Mouse (Mus musculus) cerebellum, postnatal 4 days (tissue): ENCODE measurements at regions not wholly inside any gene's neighbourhood (a gene's known extent, or its start where the extent isn't known, plus 50 kb on each side); places are given as distances from the start of the nearest gene placed in this dataset.

Source experiments
- DNase-seq, 2 experiments: peaks; one replicate each; pipeline ENCODE4 v3.0.0; 2022; ENCODE audit warnings: low spot score in 2 of 2, mixed read lengths in 1 of 2

DNA sequence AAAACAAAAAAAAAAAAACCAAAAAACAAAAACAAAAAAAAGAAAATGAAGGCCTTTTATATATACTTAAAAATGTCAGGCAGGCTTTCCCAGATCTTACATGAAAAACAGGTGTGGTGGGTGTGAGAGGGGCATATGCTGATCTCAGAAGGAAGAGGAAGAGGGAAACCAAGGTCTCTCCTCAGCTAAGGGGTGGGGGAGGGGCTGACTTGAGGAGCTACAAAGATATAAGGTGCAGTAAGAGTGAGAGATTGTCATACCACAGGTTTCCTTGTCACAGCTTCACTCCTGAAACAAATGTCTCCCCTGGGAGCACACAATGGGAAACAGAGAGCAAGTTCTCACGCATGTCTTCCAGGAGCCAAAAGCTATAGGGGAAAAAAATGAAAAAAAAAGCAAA is 440.0 kb downstream of the Tns3 start:
- no peak for DNase-seq

DNA sequence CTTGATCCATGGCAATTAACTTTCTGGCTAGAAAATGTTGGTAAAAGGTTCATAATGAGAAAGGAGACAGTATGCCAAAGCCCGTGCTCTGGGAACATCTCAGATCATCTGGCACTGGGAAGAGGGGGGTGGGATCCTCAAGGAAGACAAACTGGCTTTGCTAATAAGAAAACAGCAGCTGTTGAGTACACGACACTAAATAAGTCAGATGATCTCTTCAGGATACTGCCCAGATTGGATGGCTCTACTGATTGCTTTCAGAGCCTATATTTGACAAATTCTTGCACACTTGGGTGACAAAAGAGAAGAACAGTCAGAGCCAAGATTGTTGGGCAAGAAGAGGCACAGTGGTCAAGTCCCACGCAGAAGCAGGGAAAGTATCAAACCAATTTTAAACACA is 443.7 kb downstream of the Tns3 start:
- no peak for DNase-seq

DNA sequence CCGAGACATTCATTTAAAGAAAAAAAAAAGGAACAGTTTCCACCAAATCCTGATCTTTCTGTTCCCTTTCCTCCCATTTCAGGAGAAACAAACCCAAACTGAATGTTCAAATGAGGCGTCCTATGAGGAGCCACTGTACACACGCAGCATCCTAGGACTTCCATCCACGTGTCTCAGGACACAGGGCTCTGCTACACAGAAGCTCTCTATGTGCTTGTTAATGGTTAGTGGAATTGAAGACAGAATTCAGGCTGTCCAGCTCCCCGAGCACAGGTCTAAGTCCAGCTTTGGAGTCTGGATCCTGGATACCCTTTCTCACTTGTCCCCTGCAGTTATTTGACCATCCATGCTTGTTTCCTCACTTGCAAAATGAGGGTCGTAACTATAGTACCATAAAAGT is 444.4 kb downstream of the Tns3 start:
- DNase-seq = no peak

DNA sequence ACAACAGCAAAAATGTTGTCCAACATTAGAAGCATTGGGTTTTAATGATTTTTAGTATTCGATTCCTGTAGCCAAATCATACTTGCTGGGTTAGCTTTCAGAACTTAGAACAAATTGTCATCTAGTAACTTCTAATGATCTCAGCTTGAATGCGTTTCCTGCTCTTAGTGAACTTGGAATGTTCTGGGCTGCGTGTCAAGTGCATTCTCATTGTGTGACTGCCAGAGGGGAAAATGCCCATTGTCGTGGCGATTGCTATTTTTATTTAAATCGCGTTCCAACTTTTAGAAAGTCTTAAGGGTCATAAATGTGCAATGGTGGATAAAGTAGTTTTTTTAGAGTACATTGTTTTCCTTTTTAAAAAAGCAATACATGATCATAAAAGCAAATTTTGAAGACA is 448.7 kb downstream of the Tns3 start:
- no peak for DNase-seq

DNA sequence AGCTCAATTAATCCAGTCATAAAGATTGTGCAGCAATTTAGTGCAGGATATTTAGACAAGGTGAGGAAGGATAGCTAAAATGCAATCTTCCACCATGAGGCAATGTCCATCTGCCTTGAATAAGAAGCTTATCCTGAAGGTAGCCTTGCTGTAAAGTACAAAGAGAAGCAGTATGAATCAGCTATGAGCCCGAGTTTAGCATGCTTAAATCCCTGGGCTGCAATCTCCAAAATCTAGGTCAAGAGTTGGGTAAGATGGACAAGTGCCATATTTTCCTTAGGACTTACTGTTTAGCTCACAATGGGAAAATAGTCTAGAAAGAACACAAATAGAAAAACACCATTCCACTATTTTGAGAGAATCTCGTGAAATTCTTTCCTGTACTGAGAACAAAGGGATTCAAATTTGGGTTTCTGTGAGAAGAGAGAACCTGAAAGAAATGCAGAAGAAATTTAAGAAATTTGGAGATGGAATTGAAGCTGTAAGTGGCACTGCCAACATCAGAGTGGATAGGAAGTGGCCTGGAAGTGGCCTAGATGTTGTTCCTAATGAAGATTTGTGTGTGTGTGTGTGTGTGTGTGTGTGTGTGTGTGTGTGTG is 449.9 kb downstream of the Tns3 start:
- DNase-seq = no peak

DNA sequence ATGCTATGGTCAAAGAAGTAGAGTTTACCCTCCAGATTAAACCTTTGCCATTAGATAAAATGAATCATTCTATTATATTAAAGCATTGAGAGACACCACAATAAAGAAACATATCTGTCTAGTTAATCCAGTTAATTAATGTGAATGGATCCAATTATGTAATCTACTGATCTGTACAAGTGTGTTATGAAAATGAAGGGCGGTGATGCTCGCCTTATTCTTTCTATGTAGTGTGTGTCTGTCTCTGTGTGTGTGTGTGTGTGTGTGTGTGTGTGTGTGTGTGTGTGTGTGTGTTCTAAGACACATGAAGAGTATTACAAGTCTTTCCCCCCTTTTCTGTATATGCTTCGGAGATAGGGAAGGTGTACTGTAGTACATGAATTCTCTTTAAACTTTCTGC is 451.2 kb downstream of the Tns3 start:
- no peak for DNase-seq

DNA sequence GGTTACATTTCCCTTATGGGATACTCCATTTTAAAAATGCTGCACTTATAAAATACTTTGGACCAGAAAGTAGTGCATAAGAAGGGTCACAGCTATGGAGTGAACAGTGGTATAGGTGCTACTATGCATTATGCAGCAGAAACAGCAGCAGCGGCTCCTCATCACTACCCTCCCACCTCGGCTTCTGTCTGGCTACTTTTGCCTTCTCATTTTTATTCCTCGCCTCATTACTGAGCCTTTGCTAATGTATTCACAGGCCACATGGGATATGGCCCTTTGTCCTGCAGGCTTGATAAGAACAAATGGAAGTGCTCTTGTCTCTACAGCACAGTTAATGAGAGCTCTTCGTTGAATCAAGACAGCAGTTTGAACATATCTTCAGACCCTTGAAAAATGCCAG is 451.6 kb downstream of the Tns3 start:
- DNase-seq = no peak

DNA sequence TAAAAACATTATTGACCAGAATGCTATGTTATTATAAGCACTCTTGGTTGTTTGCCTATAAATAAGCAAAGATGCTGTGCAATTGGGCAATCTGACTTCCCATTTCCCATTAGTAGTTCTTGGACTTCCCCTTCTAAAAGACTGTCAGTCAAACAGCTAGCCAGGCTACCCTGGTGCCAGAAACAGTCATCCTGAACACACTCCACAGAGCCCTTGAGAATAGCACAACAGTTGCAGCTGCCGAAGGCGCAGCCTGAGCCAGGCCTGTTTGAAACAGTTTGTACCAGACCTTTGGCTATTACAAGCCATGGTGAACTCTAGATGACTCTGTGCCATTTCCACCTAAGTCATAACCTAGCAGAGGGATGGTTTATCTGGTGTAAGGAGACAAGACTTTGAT is 455.3 kb downstream of the Tns3 start:
- no peak for DNase-seq

DNA sequence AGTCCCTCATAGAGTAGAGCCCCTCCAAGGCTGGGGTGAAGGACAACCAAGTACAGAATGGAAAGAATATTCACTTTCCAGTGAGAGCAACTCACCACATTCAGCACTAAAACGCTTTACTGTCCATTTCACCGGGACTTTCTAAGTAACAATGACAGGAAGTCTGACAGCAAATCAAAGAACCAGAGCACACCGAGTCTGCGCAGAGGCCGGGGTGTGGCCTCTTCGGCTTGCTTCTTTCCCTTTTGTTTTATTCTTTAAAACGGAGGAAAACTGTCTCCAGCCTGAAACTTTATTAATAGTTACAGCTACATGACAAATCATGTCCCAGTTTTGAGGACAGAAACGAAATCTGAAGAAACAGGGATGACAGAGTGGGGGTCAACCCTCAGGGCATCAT is 465.0 kb downstream of the Tns3 start:
- no peak for DNase-seq
